Mouse (Mus musculus) layer of hippocampus, adult 9-11 months (tissue): Measurements from ENCODE around the gene Mc1r.
"Not testable (repeated sequence)": the region's sequence is repeated elsewhere in the genome, so short reads cannot be mapped to it uniquely, and the experiment has no call there.

Experiments
- DNase-seq: peaks from one replicate; pipeline ENCODE4 v3.0.0; 2022

The Mc1r gene

GRCm38 (mm10) chr8:123412560-123413170, 5.8 kb downstream of the Mc1r start:
- peak; percentile 91 for DNase-seq

GRCm38 (mm10) chr8:123414255-123414654, 7.3 kb downstream of the Mc1r start:
- DNase-seq = no peak

GRCm38 (mm10) chr8:123414997-123415696, 8.2 kb downstream of the Mc1r start:
- not testable (repeated sequence) for DNase-seq

GRCm38 (mm10) chr8:123415967-123416943, 9.3 kb downstream of the Mc1r start:
- no peak for DNase-seq

- DNase-seq = no peak
Measured at GRCm38 (mm10) chr8:123416944-123417555, 10.1 kb downstream of the Mc1r start.

- DNase-seq = no peak
Measured at GRCm38 (mm10) chr8:123419711-123420110, 12.8 kb downstream of the Mc1r start.

GRCm38 (mm10) chr8:123420525-123421281, 13.8 kb downstream of the Mc1r start:
- no peak for DNase-seq

- DNase-seq = no peak
Measured at GRCm38 (mm10) chr8:123421325-123421724, 14.4 kb downstream of the Mc1r start.

- peak; percentile 66 for DNase-seq
Measured at GRCm38 (mm10) chr8:123422056-123422780, 15.3 kb downstream of the Mc1r start.

GRCm38 (mm10) chr8:123422781-123423159, 15.9 kb downstream of the Mc1r start:
- no peak for DNase-seq

GRCm38 (mm10) chr8:123423441-123423840, 16.5 kb downstream of the Mc1r start, which contains the start of gene Def8:
Gene Def8 (plus strand): TSS chr8:123423527.
- DNase-seq = no peak

- no peak for DNase-seq
Measured at GRCm38 (mm10) chr8:123426511-123427509, 19.9 kb downstream of the Mc1r start.

- DNase-seq = no peak
Measured at GRCm38 (mm10) chr8:123427639-123428275, 20.9 kb downstream of the Mc1r start.

GRCm38 (mm10) chr8:123428343-123428893, 21.5 kb downstream of the Mc1r start:
- no peak for DNase-seq

GRCm38 (mm10) chr8:123428939-123429721, 22.2 kb downstream of the Mc1r start:
- DNase-seq = no peak

- DNase-seq = not testable (repeated sequence)
Measured at GRCm38 (mm10) chr8:123429722-123430013, 22.8 kb downstream of the Mc1r start.

GRCm38 (mm10) chr8:123430936-123431335, 24.0 kb downstream of the Mc1r start:
- not testable (repeated sequence) for DNase-seq

GRCm38 (mm10) chr8:123431616-123432365, 24.9 kb downstream of the Mc1r start:
- DNase-seq = no peak
